Mouse (Mus musculus) MEL (cell line): ENCODE results near the gene Ccdc158. TPM values are rescaled to one million over a fixed set of nuclear protein-coding genes. Genes with fewer than 3 reads are reported as not detected.

Experiments
- DNase-seq: peaks from one replicate; pipeline ENCODE4 v3.0.0; 2011; ENCODE audit warnings: low read depth, low spot score
- H3K27ac ChIP-seq: 2 replicates; pipeline ENCODE4 v1.5.1; 2012; ENCODE audit warnings: low read depth, mild to moderate bottlenecking, control low read depth, low read length, moderate library complexity; ENCODE audit not compliant: control insufficient read depth
- H3K27me3 ChIP-seq, 2 experiments: fragments of 150-350 bp in 1 of 2; sonication (generic) in 1 of 2; 2 replicates each; pipeline ENCODE4 v1.6.1; 2012; ENCODE audit warnings: low read length in 2 of 2, mild to moderate bottlenecking in 2 of 2, improper control_type of control experiment in 1 of 2, moderate library complexity in 1 of 2; ENCODE audit not compliant: insufficient read depth in 2 of 2, control insufficient read depth in 1 of 2
- H3K36me3 ChIP-seq, 2 experiments: 2 replicates each; pipeline ENCODE4 v1.6.1; 2012 to 2014; ENCODE audit warnings: low read length in 2 of 2, improper control_type of control experiment in 1 of 2, inconsistent platforms in 1 of 2, mild to moderate bottlenecking in 1 of 2; ENCODE audit not compliant: insufficient read depth in 2 of 2, control insufficient read depth in 1 of 2
- H3K4me1 ChIP-seq, 2 experiments: fragments of 150-350 bp in 1 of 2; sonication (generic) in 1 of 2; 2 replicates each; pipeline ENCODE4 v1.6.1; 2012; ENCODE audit warnings: low read length in 2 of 2, improper control_type of control experiment in 1 of 2, mild to moderate bottlenecking in 1 of 2; ENCODE audit not compliant: insufficient read depth in 2 of 2, control insufficient read depth in 1 of 2
- H3K4me3 ChIP-seq, 2 experiments: fragments of 150-350 bp in 1 of 2; sonication (generic) in 1 of 2; 2 replicates each; pipeline ENCODE4 v1.5.1; 2012; ENCODE audit warnings: low read depth in 2 of 2, low read length in 2 of 2, mild to moderate bottlenecking in 2 of 2, moderate library complexity in 2 of 2, control low read depth in 1 of 2, improper control_type of control experiment in 1 of 2; ENCODE audit not compliant: control insufficient read depth in 1 of 2, insufficient read depth in 1 of 2
- H3K79me2 ChIP-seq: 2 replicates; pipeline ENCODE4 v1.6.1; 2012; ENCODE audit warnings: mild to moderate bottlenecking, low read length, moderate library complexity; ENCODE audit not compliant: control insufficient read depth, poor library complexity, insufficient read depth
- H3K9ac ChIP-seq: 2 replicates; pipeline ENCODE4 v1.6.1; 2012; ENCODE audit warnings: low read depth, mild to moderate bottlenecking, control low read depth, low read length, moderate library complexity; ENCODE audit not compliant: control insufficient read depth, poor library complexity, severe bottlenecking
- H3K9me3 ChIP-seq: fragments of 150-350 bp; sonication (generic); replicated peaks from 2 replicates; pipeline ENCODE4 v1.6.1; 2012; ENCODE audit warnings: mild to moderate bottlenecking, low read length, improper control_type of control experiment, moderate library complexity; ENCODE audit not compliant: insufficient read depth
- CHD1 ChIP-seq: IDR thresholded peaks from 2 replicates; pipeline ENCODE4 v1.6.1; 2012; ENCODE audit warnings: low read depth, mild to moderate bottlenecking, inconsistent platforms, low read length, improper control_type of control experiment
- CTCF ChIP-seq, 3 experiments: IDR thresholded peaks in 2 of 3; conservative IDR thresholded peaks in 1 of 3; 2 replicates each; pipeline ENCODE4 v1.5.1; 2011 to 2012; ENCODE audit warnings: low read length in 3 of 3, low read depth in 2 of 3, mild to moderate bottlenecking in 2 of 3, improper control_type of control experiment in 1 of 3, inconsistent platforms in 1 of 3, mixed read lengths in 1 of 3, moderate library complexity in 1 of 3; ENCODE audit not compliant: control insufficient read depth in 1 of 3, insufficient read depth in 1 of 3, poor library complexity in 1 of 3, severe bottlenecking in 1 of 3
- ELF1 ChIP-seq: IDR thresholded peaks from 2 replicates; pipeline ENCODE4 v1.6.1; 2014; ENCODE audit warnings: low read depth, mild to moderate bottlenecking, inconsistent platforms, low read length, improper control_type of control experiment, moderate library complexity
- ETS1 ChIP-seq: IDR thresholded peaks from 2 replicates; pipeline ENCODE4 v1.6.1; 2012; ENCODE audit warnings: low read depth, mild to moderate bottlenecking, inconsistent platforms, low read length, improper control_type of control experiment, moderate library complexity
- MYC ChIP-seq: IDR thresholded peaks from 2 replicates; pipeline ENCODE4 v1.6.1; 2011; ENCODE audit warnings: low read depth, mild to moderate bottlenecking, low read length, improper control_type of control experiment, moderate library complexity
- NRF1 ChIP-seq: IDR thresholded peaks from 2 replicates; pipeline ENCODE4 v1.6.1; 2014; ENCODE audit warnings: low read depth, mild to moderate bottlenecking, inconsistent platforms, low read length, improper control_type of control experiment, moderate library complexity; ENCODE audit not compliant: poor library complexity, insufficient read depth, severe bottlenecking
- POLR2A ChIP-seq, 2 experiments: IDR thresholded peaks; 2 replicates each; pipeline ENCODE4 v1.6.1; 2011 to 2012; ENCODE audit warnings: low read length in 2 of 2, mild to moderate bottlenecking in 2 of 2, control low read depth in 1 of 2, improper control_type of control experiment in 1 of 2, low read depth in 1 of 2, moderate library complexity in 1 of 2; ENCODE audit not compliant: control insufficient read depth in 1 of 2, insufficient read depth in 1 of 2, poor library complexity in 1 of 2
- POLR2AphosphoS2 ChIP-seq: IDR thresholded peaks from 2 replicates; pipeline ENCODE4 v1.6.1; 2011; ENCODE audit warnings: low read length, improper control_type of control experiment
- POLR2AphosphoS5 ChIP-seq: IDR thresholded peaks from 2 replicates; pipeline ENCODE4 v1.6.1; 2012; ENCODE audit warnings: low read depth, borderline replicate concordance, mild to moderate bottlenecking, inconsistent platforms, low read length, moderate library complexity, mixed read lengths
- RAD21 ChIP-seq: IDR thresholded peaks from 2 replicates; pipeline ENCODE4 v1.6.1; 2011; ENCODE audit warnings: mild to moderate bottlenecking, low read depth, low read length, improper control_type of control experiment
- RCOR1 ChIP-seq: IDR thresholded peaks from 2 replicates; pipeline ENCODE4 v1.6.1; 2012; ENCODE audit warnings: low read depth, mild to moderate bottlenecking, inconsistent platforms, low read length, improper control_type of control experiment
- SIN3A ChIP-seq: IDR thresholded peaks from 2 replicates; pipeline ENCODE4 v1.6.1; 2012; ENCODE audit warnings: low read length, improper control_type of control experiment, inconsistent platforms
- SMC3 ChIP-seq: IDR thresholded peaks from 2 replicates; pipeline ENCODE4 v1.6.1; 2011; ENCODE audit warnings: low read depth, low read length, improper control_type of control experiment
- TCF12 ChIP-seq: IDR thresholded peaks from 2 replicates; pipeline ENCODE4 v1.6.1; 2014; ENCODE audit warnings: low read depth, mild to moderate bottlenecking, inconsistent platforms, low read length, improper control_type of control experiment, moderate library complexity
- UBTF ChIP-seq: IDR thresholded peaks from 2 replicates; pipeline ENCODE4 v1.6.1; 2012; ENCODE audit warnings: low read depth, mild to moderate bottlenecking, inconsistent platforms, low read length, improper control_type of control experiment, moderate library complexity, borderline replicate concordance; ENCODE audit not compliant: insufficient read depth
- USF2 ChIP-seq, 2 experiments: IDR thresholded peaks; 2 replicates each; pipeline ENCODE4 v1.6.1; 2011 to 2012; ENCODE audit warnings: improper control_type of control experiment in 2 of 2, low read length in 2 of 2, borderline replicate concordance in 1 of 2, inconsistent platforms in 1 of 2, low read depth in 1 of 2, mild to moderate bottlenecking in 1 of 2; ENCODE audit not compliant: insufficient read depth in 1 of 2
- ZC3H11A ChIP-seq: IDR thresholded peaks from 2 replicates; pipeline ENCODE4 v1.6.1; 2012; ENCODE audit warnings: low read depth, mild to moderate bottlenecking, inconsistent platforms, low read length, improper control_type of control experiment
- ZKSCAN1 ChIP-seq: IDR thresholded peaks from 2 replicates; pipeline ENCODE4 v1.6.1; 2012; ENCODE audit warnings: low read depth, mild to moderate bottlenecking, inconsistent platforms, low read length, improper control_type of control experiment, moderate library complexity
- ZNF384 ChIP-seq: IDR thresholded peaks from 2 replicates; pipeline ENCODE4 v1.6.1; 2012; ENCODE audit warnings: low read depth, mild to moderate bottlenecking, inconsistent platforms, low read length, improper control_type of control experiment
- polyA plus RNA-seq, 2 experiments: library from polyadenylated mRNA; stranded (reverse) in 1 of 2; unstranded in 1 of 2; fragments of >175 nt in 1 of 2; fragments of >200 nt in 1 of 2; gene quantifications; 2 replicates each; pipeline versions ENCODE4 v1.2.1 to v1.2.4; 2012; ENCODE audit warnings: low replicate concordance in 2 of 2, low read depth in 1 of 2; ENCODE audit not compliant: insufficient read length in 2 of 2, insufficient read depth in 1 of 2, missing spikeins in 1 of 2
- total RNA-seq: library from RNA; depleted of rRNA; stranded (reverse); fragments of 300-350 nt; gene quantifications from 2 replicates; pipeline ENCODE4 v1.2.3, GENCODE M21; 2012

The Ccdc158 gene
- total and polyA plus RNA-seq, 3 experiments = 0.28 TPM; not detected in 2

DNA sequence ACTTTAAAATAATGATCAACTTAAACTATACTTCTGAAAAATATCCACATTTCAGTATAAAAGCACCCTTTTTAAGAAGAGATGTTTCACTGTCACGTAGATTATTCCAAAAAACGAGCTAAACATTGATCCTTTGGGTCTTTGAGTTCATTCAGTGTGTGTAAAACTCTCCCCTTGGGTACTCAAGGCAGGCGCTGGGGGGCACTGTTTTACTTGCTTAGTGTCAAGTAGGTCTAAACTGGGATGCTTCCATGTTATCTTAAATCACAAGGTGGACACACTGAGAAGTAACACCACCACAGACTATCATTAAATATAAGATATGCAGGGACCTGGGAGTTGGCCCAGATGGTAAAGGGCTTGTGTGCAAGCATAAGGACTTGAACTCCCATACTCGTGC is 41.5 kb downstream of the Ccdc158 start:
- no peak overlapping the region for H3K4me3 ChIP-seq

DNA sequence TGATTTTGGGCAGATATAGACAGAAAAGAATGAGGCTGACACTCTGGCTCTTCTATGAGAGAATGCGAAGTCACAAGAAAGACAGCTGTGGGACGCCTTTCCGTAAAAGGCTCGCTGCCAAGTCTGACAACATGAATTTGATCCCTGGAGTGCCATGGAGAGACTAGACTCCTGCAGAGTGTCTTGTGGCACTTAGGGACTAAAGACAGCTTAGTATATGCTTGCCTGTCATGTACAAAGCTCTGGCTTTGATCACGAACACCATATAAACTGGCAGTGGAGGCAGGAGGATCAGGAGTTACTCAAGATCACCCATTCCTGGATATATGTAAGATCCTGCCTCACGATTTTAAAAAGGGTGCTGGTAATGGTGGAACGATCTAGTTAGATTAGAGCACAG is 47.2 kb downstream of the Ccdc158 start:
- no peaks in the 10 kb centered on the region for H3K36me3 ChIP-seq
- no peaks in the 10 kb centered on the region for H3K27me3 ChIP-seq
- TF ChIP-seq ZC3H11A (no peak), POLR2A (IDR thresholded peaks at IDR 0.05; ENCODE audit: control insufficient read depth in 1 of 2, insufficient read depth in 1 of 2, low read depth in 1 of 2, low read length in 2 of 2, poor library complexity in 1 of 2) (no peak), POLR2AphosphoS2 (no peak), SMC3 (no peak), ZNF384 (no peak), TCF12 (no peak), RCOR1 (no peak), ETS1 (no peak), MYC (no peak), SIN3A (no peak), UBTF (no peak), POLR2AphosphoS5 (no peak), RAD21 (no peak), USF2 (IDR thresholded peaks at IDR 0.05; ENCODE audit: borderline replicate concordance in 1 of 2, insufficient read depth in 1 of 2, low read depth in 1 of 2, low read length in 2 of 2) (no peak), CHD1 (no peak), NRF1 (no peak), ZKSCAN1 (no peak), ELF1 (no peak)
- H3K27ac ChIP-seq = no peak overlapping the region
- no peaks in the 10 kb centered on the region for H3K4me1 ChIP-seq
- no peaks in the 10 kb centered on the region for H3K79me2 ChIP-seq
- DNase-seq = no peak
- H3K4me3 ChIP-seq = no peak overlapping the region
- no peaks in the 10 kb centered on the region for H3K9me3 ChIP-seq
- no peak overlapping the region for H3K9ac ChIP-seq

More for the DNA sequence above, 41.5 kb downstream of the Ccdc158 start:
- no peaks in the 10 kb centered on the region for H3K27me3 ChIP-seq
- peak; percentile 33 for DNase-seq
- H3K27ac ChIP-seq = no peak overlapping the region
- no peaks in the 10 kb centered on the region for H3K4me1 ChIP-seq
- peak; percentile 9; the same call in 1 of the 2 replicates for TF ChIP-seq RAD21
- TF ChIP-seq CTCF (IDR thresholded peaks at IDR 0.05 in 2 of 3, conservative IDR thresholded peaks at IDR 0.05 in 1 of 3; ENCODE audit: control insufficient read depth in 1 of 3, insufficient read depth in 1 of 3, low read depth in 2 of 3, low read length in 3 of 3, poor library complexity in 1 of 3, severe bottlenecking in 1 of 3) = peak in 2 of 3 experiments; percentile 20 to 38; a peak in 2 of 6 replicates
- no peak for TF ChIP-seq SIN3A
- no peaks in the 10 kb centered on the region for H3K36me3 ChIP-seq
- H3K79me2 ChIP-seq = no peaks in the 10 kb centered on the region
- no peak overlapping the region for H3K9ac ChIP-seq
- no peaks in the 10 kb centered on the region for H3K9me3 ChIP-seq
